Mouse (Mus musculus) spleen, postnatal 10 days (tissue): ENCODE results near the gene Hist1h1e.

ENCODE experiments used
- DNase-seq, 2 experiments: peaks; one replicate each; pipeline ENCODE4 v3.0.0; 2021 to 2022; ENCODE audit warnings: low spot score in 2 of 2

The Hist1h1e gene

DNA sequence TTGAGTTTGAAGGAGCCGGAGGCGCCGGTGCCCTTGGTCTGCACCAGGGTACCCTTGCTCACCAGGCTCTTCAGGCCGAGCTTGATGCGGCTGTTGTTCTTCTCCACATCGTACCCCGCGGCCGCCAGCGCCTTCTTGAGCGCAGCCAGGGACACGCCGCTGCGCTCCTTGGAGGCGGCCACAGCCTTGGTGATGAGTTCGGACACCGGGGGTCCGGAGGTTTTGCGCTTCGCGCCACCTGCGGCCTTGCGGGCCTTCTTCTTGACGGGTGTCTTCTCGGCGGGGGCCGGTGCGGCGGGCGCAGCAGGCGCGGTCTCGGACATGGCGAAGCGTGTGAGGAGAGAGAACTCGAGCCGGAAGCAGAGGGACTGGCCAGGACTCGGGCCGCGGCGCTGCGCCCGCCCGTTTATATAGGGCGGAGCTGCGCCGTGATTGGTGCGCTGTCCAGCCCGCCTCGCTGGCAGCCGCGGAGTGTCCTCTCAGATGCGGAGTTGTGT, at the start of gene Hist1h1e:
Gene Hist1h1e (minus strand): TSS at position 384 of the 497 bp plus-strand sequence.
- DNase-seq = peak; percentile 96 to 99

DNA sequence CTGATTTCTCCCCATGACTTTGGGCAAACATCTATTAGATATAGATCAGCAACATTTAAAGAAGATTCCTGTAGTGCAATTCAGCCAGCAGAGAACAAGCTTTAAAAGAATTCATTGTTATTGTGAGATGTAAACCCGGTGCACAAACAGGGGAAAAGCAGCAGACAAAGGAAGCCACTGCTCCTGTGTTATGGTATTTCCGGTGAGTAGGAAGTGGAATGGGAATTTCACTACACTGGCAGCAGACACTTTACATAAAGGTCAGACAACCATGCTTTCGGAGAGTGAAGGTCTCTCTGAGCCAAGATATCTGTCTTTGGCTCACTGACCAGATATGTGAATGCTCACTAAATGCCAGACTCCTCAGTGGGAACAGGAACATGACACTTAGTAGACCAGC, 40.2 kb upstream of the Hist1h1e start:
- no peak for DNase-seq

DNA sequence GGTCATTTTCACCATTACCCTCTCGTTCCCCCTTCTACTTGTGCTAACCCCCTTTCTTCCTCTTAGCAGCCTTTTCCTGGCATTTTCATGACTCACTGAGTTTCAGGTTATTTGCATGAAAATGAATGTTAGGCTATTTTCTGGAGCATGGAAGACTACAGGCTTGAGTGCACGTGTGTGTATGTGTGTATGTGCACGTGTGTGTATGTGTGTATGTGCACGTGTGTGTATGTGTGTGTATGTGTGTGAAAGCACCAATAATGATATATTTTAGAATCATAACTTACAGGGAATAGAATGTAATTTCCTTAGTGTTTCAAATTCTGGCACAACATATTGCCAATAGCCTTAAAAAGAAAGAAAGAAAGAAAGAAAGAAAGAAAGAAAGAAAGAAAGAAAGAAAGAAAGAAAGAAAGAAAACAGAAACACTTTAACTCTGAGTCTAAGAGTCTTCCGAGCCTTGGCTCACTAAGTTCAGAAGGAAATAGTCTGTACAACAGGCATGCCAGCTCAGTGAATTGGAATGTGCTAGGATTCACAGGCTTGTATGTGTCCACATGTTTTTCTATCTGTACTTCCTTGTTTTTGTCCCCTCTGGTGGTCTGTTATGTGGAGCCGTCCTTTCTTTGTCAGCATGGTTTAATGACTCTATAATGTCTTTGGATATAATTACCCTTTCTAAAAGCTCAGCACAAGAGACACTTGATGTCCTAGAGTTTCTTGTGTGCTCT, 37.4 kb upstream of the Hist1h1e start:
- DNase-seq = no peak

DNA sequence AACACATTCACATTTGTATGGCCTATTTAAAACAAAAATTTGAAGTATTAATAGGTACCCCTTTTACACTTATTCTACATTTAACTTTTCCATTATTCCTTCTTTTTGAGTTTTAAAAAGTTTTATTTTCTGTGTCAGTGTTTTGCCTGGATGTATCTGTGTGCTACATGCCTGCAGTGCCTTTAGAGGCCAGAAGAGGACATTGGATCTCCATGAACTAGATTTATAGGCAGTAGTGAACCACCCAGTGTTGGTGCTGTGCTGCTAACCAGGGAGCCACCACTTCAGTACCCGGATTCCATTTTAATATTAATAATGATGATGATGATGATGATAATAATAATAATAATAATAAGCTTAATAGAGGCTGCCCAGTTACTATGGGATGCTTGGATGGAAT, 8.3 kb upstream of the Hist1h1e start:
- DNase-seq = peak in 1 of 2 experiments; percentile 36

DNA sequence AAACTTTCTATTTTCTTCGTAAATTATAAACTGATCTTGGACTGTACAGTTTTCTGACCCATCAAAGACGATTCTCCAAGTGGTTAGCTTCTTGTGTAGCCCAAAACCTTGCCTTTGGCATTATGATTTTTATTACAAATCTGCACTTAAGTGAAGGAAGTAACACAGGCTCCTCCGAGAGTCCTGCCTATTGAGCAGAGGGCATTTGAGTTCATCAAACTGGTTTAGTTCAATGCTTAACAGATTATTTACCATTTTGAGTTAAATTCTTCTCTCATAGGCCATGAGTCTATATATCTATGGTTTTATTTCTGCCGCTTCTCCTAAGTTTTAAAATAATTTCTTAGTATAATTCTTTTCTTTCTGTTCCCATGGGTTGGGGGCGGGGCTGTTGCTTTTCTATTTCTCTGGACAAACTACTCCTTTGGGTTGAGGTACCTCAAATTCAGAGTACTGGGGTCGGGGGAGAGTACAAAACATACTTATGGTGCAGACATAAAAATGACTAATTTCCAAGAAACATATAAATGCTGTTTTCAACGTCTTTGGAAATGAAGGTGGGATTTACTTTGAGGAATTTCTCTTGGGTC, 598 bp upstream of the Hist1h1e start:
- DNase-seq = peak; percentile 35 to 64

DNA sequence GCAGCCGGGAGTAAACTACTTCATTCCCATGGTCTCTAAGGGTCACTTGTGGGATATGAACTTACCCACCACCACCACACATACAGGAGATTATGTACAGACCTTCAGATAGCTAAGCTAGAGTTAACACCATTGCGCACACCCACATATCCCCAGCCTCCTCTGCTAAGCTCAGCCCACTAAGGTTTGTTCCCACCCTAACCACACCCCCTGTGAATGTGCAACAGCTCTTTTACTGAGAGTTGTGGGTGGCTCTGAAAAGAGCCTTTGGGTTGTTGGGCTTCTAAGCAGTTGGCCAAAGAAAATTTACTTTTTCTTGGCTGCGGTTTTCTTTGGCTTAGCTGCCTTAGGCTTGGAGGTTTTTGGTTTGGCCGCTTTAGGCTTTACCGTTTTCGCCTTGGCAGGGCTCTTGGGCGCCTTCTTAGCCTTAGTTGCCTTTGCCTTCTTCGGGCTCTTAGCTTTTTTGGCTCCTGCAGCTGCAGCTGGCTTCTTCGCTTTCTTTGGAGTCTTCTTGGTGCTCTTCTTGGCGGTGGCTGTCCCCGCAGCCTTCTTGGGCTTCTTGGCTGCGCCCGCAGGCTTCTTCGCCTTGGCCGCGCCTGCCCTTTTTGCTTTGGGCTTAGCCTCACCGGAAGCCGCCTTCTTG, 705 bp downstream of the Hist1h1e start:
- peak; percentile 74 to 81 for DNase-seq

DNA sequence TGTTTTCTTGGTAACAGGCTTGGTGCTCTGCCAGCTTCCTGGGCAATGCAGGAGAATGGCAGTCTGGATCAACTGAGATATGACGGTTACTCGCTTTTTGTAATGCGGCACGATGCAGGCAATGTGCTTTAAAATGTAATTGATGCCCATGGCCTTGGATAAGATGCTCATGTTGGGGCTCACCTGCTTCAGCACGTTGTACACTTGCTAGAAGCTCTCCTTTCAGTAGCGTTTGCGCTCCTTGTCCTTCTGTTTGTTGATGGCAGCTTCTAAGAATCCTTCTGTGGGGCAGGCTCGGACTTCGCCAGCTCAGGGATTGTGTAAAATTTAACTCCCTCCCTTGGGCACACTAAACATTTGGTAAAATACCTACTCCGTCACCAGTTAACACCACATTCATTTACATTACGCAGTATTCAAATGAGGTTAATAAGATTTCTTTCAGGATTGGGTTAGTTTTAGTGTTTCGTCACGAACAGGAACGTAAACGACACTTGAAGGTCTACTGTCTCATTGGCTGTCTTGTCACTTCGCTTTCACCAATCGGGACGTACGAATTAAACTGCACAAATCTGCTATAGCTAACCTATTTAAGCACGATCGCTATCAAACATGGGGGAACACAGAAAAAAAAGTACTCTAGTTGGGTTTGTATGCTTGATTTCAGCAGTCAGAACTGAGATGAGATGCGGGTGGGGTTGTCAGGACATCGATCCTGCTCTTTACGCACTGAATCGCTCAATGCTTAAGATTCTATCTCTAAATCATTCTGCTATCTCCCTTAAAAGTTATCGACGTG, 1.4 kb downstream of the Hist1h1e start, which contains the start of gene Hist1h2be:
Gene Hist1h2be (minus strand): TSS at position 392 of the 799 bp plus-strand sequence.
- DNase-seq = peak; percentile 78 to 83

DNA sequence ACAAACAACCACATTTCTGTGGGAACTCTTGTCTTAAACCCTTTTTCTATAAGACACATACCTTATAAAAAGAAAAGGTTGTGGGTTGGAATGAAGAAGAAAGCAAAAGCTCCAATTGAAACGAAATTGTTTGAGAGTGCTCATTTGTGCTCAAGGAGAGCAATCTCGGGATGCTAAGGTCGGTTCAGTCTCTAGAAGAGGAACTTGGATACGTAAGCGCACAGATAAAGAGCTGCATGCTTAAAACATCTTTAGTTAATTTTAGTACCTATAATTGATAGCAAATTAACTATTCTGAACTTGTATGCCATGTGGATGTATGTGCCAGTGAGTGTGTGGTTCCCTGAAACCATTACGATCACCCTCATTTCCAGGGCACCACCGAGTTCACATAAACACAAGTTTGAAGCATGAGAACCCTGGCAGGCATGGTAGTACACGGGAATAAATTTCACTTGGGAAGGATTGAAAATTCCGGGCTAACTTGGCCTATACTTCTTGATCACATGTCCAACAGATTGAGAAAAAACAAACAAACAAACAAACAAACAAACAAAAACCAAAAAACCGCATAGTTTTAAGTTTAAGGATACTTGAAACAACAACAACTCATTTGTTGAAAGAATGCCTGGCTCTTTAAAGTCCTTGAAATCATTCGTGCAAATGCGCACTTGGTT, 2.2 kb downstream of the Hist1h1e start:
- DNase-seq = peak in 1 of 2 experiments; percentile 42

DNA sequence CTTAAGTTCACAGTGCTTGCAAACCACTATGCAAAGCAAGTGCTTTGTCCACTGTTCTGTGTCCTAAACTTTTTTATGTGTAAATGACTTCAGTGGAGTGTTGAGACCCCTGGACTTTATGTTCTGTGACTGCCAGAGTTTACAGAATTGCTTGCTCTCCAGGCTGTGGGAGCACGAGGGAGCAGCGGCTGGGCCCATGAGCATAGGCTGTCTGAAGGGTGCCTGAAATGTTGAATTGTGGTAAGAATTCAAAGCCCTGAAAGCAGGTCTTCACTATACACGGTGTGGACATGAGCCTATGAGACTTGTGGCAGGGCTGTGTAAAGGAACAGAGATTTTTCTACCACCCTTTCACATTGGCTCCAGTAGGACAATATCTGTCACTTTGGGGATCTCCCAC, 10.7 kb downstream of the Hist1h1e start:
- no peak for DNase-seq

DNA sequence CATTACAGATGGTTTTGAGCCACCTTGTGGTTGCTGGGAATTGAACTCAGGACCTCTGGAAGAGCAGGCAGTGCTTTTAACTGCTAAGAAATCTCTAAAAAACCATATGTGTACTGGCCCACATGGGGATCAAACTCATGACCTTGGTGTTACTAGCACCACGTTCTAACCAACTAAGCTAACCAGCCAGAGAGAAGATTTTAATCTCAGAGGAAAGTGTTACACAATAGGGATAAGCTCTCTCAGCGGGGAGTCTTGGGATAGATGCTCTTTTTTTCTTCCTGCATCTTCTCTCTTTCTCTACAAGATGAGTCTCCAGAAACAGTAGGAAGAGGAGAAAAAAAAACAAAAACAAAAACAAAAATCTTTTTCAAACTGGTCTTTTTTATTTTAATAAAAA, 12.0 kb downstream of the Hist1h1e start:
- DNase-seq = no peak

DNA sequence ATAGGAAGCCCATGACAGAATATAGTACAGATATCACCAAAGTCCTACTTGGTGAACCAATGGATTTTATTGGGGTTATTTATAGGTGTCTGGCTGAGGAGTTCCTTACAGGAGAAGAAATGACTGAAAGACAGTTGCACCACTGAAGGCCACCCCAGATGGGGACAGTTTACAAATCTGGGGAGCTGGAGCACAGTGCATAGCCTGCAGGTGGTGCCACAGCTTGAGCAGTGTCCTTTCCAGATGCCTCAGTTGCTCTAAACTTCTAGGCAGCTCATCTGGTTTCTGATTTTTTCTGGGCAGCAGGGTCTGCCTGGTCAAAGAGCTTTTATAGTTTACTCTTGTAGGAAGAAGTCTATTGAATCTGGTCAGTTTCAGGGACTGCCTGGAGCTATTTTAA, 12.5 kb downstream of the Hist1h1e start:
- peak in 1 of 2 experiments; percentile 15 for DNase-seq

DNA sequence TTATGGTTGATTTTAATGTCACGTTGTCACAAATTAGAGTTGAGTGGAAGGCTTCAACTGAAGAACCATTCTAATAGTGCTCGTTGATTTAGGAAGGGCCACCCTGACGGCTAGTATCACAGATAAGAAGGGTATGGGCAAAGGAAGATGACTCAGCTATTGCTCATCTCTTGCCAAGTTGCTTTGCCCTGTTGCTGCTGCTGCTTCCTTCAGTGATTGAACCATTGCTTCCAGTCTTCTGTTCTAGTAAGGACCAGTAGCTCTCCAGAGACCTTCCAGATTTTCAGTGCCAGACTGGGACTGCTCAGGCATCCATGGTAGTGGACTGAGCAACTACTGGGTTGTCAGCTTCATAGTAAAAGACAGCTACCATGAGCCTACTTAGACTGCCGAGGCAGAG, 13.1 kb downstream of the Hist1h1e start:
- DNase-seq = peak in 1 of 2 experiments; percentile 51

DNA sequence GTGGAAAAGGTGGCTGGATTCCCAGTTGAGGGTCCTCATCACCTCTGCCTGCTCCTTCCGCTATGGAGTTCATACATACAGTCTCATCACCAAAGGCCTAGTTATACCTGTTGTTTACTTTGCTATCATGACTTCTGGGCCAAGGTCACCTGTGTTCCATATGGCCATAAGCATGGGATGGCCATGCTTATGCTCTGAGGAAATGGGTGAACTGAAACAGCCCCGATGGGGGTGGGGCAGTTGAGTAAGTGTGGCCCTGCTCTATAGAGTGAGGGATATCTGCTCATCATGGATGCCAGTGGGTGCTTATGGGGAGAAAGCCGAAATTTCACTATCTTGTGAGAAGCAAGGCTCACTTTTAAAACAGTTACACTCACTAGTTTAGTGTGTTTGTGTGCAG, 17.3 kb downstream of the Hist1h1e start:
- DNase-seq = no peak

DNA sequence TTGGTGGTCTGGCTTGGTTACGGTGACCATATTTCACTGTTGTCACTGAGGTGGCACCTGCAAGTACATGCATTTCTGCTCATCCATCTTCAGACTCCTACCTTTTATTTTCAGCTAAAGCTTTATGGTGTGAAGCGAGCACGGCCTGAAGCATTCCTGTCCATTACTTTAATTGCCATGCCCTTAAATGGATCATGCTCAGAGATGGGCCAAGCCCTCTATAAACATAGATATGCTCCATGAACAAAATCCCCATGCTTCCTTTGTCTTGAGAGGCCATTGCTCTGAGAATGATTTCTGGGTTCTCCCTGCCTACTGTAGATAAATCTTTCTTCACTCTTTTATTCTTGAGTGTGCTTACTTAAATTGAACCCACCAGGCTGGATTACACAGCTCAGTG, 17.9 kb downstream of the Hist1h1e start:
- DNase-seq = no peak

DNA sequence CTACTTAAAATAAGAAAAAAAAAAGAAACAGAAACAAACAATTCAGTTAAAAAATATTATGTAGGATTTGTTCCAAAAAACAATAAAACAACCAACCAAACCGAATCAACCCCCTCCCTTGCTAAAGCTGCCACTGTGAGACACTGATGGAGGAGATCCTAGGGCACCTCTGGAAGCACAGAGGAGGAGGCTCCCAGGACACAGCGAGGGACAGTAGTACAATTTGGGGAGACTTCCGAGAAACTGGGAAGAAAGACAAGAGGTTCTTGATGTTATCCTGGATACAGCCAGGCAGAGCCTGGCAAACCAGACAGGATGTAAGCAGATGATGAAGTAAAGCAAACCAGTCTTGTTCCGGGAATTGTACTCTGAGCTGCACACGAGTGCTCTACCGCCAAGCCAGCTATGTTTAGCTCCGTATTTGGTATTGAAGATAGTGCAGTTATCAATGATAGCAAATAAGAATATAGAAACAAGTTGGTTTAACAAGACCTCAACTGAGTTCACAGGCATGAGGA, 19.1 kb downstream of the Hist1h1e start:
- DNase-seq = no peak

DNA sequence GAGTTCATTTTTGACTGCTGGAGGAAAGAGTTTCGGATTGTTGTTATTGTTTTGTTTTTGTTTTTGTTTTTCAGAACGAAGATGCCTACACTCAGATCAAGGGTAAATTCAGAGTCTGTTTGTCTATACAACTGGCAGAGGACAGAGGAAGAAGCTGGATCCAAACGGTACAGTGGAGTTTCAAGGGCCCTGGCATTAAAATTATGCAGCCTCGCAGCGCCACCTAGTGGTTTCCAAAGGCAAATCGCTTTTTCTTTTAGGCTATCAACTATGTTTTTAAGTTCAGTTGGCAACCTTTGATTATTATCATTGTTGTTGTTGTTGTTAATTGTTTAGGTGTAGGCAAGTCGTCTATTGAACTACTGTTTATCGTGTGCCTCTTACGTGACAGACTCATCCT, 24.4 kb downstream of the Hist1h1e start:
- DNase-seq = peak; percentile 82 to 93

DNA sequence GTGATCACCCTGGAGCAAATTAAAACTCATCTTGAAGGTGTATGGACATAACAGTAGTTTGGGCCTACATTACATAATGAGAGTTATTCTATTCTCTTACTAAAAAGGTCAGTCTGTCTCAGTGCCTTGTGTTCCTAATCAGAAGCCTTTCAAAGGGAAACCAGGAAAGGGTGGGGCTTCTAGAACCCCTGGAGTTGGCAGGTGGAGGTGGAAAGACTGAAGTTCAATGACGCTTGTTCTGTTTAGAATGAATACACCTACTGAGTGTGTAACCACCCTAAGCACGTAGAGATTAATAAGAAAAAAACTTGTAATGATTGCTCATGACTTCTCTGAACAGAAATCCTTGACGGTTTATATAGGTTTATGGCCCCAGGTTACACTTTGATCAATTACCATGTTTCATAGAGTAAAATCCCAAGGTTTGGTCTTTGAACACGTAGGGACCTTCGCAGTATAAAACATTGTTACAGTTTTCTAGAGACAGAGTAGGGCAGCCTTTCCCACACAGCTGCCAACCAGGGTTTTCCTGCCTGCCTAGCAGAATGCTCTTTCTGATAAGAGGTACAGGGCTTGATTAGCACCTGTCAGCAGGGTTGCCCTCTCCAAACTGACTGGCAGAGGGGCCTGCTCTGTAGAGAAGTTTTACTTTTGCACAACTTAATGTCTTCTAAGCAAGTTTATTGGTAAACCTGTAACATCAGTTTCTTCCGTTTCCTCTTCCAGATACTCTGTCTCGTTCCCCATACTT, 26.6 kb downstream of the Hist1h1e start:
- peak in 1 of 2 experiments; percentile 68 for DNase-seq

DNA sequence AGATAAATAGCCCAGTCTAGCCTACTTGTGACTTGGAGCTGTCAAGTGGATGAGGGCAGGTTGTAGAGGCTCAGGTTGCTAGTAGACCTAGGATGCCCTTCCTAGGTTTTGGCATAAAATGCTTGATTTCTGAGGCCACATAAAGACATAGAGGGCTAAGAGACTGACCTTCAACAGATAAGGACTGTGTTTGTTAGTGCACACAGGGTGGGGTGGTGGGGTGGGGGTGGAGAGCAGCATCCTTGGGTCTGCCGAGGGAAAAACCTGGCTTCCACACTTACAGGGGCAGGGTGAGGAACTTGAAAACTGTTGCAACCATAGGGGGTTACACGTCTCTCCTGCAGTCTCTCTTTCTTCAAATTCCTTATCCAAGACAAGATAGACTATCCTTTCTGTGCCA, 27.2 kb downstream of the Hist1h1e start:
- no peak for DNase-seq

DNA sequence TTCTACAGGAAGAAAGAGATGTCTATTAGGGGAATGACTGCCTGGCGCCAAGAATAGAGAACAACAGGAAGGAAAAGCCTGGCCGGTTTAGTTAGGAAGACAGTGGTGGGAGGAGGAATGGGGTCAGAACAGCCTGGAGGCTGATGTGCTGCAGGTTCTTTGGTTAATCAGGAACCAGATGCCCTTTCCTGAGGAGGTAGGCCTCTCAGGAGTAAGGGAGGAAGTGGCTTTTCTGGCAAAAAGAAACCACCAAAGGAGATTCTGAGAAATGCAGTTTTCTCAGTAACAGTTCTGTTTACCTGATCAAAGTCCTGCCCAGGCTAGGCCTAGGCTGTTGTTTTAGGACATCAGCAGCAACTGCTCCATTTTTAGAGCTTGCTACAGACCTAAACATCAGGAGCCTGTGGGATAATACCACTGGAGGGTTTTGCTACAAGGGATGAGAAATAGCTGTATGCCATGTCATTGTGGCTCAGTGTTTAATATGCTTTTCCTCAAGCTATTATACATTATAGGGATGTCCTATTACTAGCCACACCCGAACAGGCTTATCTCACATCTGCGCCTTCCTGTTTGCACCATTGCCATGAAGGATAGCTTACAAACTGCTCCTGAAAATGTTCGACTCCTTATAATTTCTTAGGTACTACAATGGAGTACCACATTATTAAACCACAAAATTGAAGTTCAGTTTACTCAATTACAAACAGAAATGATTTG, 29.1 kb downstream of the Hist1h1e start:
- DNase-seq = no peak

DNA sequence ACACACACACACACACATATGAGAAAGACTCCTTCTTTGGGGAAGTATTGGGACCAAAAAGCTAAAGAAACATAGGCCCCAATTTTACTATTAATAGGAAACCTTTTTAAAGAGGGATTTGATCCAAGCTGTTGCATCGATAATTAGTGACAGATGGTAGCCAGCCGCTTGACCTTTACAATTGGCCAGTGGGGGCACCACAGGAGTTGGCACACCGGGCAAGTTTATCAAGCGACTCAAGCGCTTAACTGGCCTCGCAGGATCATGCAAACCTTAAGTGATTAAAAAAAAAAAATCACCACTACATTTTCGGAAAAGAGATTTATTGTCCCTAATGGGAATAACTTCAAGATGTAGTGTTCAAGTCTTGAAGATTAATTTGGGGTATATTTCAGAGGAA, 29.7 kb downstream of the Hist1h1e start:
- DNase-seq = no peak
